Mouse (Mus musculus): ENCODE measurements around the gene Cachd1.

The Cachd1 gene

DNA sequence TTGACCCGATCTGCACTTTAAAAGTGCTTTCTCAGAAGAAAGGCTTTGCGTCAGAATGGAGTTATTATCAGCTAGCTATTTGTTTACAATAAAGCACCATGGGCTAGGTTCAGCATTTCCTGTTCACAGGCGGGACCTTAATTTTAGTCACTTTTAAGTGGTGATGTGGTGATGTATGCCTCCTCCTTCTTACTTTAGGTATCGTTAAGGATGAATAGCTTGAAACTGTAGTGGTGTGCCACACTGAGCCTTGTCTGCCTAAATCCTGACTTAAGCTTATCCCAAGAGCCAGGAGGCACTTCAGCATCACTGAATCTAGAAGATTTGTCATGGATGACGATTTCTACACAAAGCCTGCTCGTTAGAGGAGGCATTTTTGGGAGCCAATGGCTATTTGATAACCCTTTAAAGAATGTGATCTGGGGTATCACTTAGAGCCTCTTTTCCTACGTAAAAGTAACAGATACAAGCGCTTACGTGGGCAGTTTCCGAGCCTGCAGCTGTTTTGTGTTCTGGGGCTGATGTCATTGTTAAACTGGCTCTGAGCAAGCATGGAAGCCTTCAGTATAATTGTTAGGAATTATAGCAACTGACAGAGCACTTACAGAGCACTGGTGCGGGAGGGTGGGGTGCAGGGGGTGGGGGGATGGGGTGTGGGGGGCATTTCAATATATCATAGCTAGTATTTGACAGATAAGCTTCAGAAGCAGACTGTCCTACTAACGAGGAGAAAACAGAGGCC, 89.7 kb downstream of the Cachd1 start:
- in situ Hi-C loops (cut with MboI) = no loop called here

DNA sequence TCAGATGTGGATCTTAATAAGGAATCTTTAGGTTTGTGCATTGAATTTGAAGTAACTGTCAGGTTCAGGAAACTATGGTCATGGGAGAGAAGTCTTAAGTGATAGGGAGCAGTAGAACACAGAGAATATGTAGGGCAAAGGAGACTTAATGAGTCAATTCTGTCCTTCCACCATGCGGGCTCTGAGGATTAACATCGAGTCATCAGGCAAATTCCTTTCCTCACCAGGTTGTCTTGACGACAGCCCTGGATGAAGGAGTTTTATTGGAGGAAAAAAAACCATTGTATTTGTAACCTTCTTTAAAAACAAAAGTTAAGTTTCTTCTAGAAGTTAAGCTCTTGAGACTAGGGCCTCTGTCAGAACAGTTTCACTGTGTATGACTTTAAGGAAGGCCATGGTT, 100.9 kb downstream of the Cachd1 start:
- in situ Hi-C loops (cut with MboI) = no loop called here

DNA sequence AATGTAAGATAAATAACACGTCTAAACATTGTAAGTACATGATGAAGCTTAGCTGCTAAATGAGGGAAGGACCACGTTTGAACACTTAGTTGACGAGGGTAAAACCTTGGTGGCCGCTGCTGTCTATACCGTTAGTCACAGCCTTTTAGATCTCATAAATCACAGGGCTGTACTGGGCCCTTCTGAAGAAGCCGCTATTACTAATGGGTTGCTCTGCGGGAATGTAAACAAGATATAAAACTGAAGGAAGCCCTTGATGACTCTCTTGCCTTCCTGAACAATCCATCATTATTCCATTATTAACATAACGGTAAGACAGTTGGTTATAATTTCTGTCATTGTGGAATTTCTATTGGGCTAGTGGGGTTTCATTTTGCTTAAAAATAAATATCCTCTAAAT, 102.9 kb downstream of the Cachd1 start:
- in situ Hi-C loops (cut with MboI) = no loop called here

DNA sequence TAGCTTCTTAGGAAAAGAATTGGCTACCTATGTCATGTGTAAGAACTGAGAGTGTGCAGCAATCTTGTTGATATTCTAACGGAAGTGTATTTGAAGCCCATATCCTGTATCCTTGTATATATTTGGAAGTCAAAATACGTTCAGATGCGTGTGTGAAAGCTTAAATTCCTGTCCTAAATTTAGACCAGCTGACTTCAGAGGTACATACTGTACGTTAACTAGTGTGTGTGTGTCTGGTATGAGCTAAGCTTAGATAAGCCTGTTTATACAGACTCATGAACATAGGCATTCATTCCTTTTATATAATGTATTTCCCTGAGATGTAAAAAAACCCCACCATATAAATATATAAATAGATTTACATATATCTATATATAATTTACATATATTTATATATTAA, 103.6 kb downstream of the Cachd1 start:
- in situ Hi-C loops (cut with MboI) = no loop called here

DNA sequence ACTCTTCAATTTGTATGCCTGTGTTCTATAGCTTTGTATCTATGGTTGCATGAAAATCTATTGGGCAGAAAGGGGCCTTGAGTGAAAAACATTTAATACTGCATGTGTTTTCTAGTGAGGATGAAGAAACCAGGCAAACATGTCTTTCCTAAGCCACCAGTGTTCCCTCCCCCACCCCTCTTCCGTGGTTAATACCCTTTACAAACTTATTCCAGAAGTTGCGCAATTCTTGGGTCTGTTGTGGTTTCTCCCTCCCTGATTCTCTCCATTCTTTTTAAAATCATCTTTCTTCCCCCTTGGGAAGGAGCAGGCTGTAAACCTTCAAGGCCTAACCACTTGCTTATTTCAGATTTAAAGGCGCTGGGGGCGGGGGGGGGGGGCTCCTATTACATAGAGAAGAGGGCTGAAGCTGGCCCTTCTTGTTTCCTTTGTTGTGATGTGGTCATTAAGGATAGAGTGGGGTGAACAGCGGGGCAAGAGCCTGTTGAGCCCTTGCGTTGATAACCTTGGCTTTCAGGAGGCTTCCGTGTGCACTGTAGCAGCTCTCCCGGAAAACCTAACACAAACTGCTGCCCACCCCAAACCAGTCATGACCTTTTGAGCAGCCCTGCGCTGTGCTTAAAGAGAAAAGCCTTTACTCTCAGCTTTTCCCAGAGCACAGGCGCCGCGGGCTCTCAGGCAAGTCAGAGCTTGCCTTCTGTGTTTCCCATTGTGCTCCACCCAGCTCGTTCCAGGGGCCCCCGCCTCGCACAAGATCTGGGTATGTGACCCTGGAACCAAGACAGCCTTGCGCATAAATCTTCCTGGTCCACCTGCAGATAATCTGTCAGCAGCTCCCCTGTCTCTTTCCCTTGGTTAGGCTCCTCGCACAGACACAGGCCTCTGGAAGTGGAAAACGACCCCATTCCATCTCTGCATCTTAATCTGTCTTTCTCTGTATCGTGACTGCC, 109.6 kb downstream of the Cachd1 start:
- in situ Hi-C loops (cut with MboI) = no loop called here

DNA sequence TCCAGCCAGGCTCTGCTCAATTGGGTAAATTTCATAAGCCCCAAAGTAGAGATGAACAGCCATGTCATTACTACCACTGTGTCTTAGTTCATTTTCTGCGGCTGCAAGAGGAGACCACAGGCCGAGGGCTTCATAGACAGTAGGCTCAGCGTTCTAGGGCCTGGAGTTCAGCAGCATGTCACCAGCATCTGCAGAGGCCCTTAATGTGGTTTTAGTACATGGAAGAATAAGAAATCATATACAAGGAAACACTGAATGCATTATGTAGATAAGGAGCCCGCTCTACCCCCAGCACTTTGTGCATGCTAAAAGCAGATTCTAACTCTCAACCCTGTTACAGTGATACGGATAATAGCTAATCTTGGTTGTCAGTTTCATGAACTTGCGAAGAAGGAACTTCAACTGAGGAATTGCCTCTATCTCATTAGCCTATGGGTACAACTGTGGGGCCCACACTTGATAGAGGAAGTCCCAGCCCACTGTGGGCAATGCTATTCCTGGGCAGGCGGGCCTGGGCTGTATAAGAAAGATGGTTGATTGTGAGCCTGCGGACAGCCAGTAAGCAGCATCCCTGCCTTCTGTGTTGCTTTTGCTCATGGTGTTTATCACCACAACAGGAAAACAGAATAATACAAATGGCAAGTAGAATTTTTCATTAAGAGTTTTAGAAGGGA, 110.4 kb downstream of the Cachd1 start:
- in situ Hi-C loops (cut with MboI) = no loop called here

DNA sequence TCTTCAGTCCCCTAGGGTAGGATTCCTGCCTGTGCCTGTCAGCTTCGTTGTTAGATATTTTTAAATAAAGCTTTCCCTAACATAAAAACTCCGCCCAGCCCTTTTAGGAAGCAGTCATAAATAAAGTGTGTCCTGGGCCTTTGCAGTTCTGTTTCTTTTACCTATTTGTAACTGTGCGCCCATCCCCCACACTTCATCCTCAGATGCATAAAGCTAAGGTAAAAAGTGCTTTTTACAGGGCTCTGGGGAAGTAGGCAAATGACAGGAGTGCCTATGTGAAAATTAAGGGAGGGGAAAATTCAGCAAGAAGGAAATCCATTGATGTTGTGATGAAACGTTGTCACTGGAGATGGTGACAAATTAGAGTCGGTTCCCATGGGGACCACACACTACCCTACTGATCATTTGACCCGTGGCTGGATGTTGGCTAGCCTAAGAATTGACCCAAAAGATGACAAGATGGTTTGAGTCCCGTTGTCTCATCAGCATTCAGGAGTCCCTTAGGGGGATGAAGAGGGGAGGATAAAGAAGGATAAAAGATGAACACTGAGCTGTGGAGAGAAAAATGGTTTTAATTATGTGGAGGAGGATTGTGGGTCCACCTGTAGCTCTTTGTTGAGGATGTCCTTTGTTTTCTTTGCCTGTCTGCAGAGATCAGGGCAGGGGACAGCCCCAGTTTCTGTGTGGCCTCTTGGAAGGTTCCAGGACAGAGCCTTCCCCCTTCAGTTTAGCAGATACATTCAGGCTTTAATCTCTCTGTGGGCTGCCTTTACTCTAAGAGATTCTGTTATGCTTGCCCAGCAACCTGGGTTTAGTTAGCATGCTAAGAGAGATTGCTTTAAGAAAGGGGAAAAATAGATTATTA, 113.9 kb downstream of the Cachd1 start:
- in situ Hi-C loops (cut with MboI) = no loop called here

DNA sequence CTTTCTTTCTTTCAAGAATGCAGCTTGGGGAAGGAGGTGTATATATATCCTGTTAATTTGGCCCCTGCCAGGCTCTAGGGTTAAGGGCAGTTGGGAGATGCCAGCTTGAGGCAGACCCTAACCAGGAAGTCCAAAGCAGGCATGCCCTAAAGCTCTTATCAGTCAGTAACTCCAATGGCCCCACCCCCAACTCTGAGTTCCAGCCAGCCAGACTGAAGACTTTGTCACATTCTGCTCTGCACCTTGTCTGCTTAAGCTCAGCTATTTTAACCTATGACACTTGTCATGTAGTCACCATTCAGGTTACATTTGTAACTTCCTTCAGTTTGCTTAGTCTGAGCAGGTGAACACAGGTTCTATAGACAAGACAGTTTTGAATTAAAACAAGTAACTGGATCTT, 117.3 kb downstream of the Cachd1 start:
- in situ Hi-C loops (cut with MboI) = no loop called here

DNA sequence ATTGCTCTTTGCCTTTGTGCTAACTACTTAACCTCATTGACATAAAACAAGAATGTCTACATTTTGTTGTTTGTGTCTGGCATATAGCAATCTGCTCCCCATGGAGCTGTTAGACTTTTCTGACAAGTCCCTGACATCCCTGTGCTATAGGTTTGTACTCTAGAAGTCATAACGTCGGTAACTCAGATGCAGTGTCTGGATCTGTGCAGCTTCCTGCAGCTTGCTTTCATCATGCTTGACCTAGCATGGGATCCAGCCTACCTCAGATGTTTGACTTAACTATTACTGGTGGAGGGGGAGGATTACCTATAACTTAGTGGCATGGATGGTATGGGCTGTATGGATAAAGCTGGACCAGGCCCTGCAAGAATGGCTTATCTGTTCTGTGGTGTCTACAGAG, 117.7 kb downstream of the Cachd1 start:
- in situ Hi-C loops (cut with MboI) = no loop called here

DNA sequence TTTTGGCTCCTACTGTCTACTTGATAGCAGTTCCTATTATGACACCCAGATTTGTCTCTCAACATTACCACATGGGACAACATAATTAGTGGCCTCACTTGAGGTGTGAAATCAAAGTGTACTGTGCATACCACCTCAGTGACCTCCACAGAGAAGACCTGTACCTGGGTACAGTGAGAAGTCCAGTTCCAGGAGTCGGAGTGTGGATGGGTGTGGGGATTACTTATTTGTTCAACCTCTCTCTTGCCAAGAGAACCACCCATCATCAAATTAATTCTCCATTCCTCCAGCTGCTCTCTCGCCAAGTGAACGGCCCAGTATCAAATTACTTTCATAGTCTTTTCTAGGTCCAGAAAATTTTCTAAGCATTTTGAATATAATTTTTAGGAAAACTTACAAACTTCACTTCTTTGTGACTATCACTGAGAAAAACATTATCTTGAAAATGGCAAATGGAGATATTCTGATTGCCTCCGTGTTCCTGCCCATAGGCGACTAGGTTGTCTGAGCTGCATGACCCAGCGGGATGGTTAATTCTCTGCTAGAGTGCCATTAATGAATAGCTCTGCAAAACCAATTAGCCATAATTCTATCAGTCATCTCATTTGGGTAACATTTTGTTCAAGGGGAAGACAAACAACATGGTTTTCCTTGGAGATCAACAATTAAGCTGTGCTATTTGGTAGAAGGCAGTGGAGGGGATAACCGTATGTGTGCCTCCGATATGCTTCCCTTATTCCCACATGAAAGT, 120.0 kb downstream of the Cachd1 start:
- in situ Hi-C loops (cut with MboI) = no loop called here

DNA sequence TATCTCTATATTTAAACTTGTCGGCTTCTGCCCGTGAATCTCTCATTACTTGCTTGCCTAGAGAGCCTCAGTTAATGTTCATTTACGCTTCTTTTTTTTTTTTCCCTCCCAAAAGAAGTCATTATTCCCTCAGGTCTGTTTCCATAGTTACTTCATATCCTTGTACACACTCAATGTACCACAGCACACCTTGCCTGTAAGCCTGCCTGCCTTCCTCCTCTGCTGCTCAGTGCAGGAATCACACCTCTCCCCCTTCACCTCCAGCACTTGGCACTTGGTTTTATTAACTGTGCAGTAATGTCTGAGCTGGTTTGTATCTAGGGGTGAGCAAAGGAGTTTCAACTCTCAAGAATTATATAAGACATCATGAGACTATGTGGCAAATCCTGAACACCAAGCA, 121.5 kb downstream of the Cachd1 start:
- in situ Hi-C loops (cut with MboI) = no loop called here

DNA sequence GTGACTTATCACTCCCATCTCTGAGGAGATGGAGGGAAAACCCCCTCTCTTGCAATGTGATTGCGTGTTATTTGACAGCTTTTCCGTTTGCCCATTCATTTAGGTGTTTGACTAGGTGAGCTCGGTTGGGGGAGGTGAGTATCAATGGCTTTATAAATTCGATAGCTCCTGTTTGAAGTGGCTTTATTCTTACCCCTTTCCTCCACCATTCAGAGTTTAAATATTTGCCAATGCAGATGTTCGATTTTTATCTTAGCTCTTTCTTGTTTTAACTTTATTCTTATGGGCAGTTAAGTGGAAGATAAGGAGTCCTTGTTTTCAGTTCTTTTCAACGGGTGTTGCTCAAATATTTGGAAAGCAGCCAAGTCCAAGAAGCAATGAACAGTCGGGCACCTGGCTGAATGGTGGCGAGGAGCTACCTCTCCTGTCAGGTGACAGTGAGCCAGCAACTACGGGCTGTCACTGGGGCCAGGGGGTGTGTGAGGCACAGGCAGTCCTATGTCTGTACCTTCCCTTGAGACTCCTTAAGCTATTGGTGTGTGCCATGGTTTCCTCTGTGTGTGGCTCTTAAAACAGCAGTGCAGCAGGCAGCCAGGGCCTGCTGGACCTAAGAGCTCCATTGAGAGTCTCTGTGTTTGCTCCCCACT, 133.3 kb downstream of the Cachd1 start:
- in situ Hi-C loops (cut with MboI) = no loop called here

DNA sequence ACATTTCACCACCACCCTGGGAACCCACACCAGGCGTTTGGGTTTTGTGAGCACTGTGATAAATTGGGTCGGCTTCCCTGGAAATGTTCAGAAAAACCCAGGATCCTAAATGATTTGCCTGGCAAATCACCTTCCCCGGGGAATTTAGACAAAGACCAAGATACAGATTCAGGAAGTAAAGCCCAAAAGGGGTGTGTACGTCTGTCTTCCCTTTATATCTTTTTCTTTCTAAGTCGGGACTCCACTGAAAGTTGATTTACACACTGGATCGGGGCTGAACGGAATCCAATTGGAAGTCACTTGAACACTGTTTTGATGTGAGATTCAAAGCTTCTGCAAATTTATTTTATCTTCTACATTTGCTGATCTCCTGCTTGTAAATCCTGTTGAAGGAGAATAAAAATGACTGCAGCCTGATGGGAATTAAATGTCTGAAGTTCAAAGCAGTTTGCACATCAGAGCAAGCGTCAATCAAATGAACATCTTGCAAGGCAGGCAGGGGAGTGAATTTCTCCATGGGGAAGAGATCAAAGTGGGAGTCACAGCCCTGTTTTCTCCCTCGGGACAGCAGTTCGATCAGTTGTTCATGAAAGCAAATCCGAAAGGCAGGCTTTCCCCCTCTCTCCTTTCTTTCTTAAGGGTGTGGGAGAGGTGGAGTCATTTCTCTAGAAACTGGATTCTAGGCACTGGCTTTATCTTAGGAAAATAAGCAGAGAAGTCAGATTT, 134.3 kb downstream of the Cachd1 start:
- in situ Hi-C loops (cut with MboI) = no loop called here

DNA sequence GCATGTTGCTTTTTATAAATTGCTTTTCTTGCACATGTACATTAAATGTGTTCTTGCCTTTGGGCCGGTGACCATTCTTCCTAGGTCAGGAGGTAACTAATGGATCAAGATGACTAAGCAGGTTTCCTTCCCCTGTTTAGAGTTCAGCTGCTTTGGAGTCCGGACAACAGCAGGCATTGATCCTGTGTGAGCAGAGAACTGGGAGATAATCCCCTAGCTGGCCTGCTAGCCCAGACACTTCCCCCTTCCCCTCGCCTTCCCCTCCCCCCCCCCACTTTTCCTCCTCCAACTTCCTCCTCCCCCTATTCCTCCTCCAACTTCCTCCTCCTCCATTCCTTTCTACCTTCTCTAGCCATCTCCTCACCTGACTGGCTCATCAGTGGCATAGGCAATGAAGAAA, 135.2 kb downstream of the Cachd1 start:
- in situ Hi-C loops (cut with MboI) = no loop called here

DNA sequence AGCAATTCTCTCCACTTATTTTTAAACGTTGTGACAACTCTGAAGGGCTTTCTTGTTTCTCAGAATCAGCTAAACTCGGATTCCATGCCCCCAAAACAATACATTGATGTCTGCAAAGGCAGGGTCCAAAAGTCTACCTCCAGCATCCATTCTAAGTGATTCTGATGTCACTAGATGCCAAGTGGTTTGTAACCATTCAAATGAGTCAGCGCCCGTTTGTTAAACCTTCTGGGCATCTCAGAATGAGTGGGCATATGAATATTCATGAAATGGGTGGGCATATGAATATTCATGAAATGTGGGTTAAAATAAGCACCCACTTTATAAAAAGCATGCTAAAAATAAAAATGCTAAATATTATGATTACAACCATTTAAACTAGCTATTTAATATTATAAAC, 137.2 kb downstream of the Cachd1 start:
- in situ Hi-C loops (cut with MboI) = no loop called here

DNA sequence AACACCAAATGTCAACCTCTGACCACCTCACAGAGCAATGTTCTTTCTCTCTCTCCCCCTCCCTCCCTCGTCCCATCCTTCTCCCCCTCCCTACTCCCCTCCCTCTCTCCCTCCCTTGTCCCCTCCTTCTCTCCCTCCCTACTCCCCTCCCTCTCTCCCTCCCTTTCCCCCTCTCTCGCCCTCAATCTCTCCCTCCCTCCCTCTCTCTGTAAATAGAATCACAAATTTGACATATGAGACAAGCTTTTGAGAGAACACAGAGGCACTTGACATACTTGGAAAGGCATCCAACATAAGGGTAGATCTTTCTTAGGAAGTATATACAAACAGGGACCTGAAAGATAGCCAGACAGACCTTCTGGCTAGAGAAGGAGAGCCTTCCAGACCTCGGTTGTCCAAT, 138.1 kb downstream of the Cachd1 start:
- in situ Hi-C loops (cut with MboI) = no loop called here

DNA sequence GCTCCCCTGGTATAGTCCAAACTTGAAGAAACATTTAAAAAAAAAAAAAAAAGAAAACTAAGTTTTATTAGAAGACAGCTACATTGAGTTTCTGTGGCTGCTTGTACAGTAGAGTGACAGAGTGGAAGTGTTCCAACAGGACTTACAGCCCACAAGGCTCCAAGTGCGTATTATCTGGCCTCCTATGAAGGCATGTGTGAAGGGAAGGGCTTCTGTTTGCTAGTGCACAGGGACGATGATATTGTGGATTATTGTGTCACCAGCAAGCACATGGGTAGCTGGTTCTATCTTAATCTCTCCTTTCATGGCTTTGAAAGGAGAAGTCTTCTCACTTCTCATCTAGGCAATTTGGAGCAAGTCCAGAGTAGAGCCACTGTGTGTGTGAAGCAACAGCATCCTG, 138.6 kb downstream of the Cachd1 start:
- in situ Hi-C loops (cut with MboI) = no loop called here

DNA sequence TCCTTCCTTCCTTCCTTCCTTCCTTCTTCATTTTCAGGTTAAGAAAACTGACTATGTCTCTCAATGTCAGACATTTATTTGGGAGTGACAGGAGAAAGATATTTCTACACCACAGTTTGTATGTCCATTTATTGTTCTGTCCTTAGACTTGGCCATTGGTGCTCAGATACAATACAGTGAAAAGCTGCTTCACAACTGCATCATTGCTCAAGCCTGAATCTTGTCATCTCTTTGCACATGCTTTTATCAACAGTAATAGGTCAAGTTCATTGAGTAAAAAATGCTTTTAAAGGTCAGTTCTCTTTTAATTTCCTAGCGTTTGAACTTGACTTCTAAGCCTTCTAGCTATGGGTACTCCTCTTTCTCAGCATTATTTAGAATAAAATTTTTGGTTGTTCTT, 141.0 kb downstream of the Cachd1 start:
- in situ Hi-C loops (cut with MboI) = no loop called here

DNA sequence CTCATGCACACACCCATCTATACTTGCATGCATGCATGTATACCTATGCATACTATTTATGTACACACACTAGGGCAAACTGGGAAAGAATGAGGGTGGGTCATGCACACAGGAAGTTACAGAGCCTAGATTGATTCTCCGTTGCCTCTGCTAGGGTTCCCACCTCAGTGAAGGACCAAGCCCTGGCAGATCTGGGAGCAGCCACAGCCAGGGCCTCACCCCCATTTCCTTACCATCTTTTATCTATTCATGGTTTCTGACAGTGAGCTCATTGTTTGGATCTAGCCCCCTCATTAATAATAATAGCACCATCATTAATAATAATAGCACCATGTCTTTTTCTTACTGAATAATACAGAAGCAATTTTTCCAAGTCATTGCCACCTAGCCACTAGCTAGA, 143.9 kb downstream of the Cachd1 start:
- in situ Hi-C loops (cut with MboI) = no loop called here
